Mouse (Mus musculus) forebrain, embryonic 16.5 days (tissue): Measurements from ENCODE around the gene Foxn3. TPM values are rescaled to one million over a fixed set of nuclear protein-coding genes. Genes with fewer than 3 reads are reported as not detected.

ENCODE experiments used
- ATAC-seq: fragments of 200-750 bp; cut with Nextera tagmentation; 2 replicates; pipeline ENCODE4 v1.8.0; 2017; ENCODE audit warnings: mild to moderate bottlenecking, moderate library complexity
- H3K27ac ChIP-seq: fragments of 300-500 bp; sonication (generic); 2 replicates; pipeline ENCODE4 v1.5.1; 2014; ENCODE audit warnings: low read length, control low read depth
- H3K27me3 ChIP-seq: fragments of 300-500 bp; sonication (generic); replicated peaks from 2 replicates; pipeline ENCODE4 v1.6.1; 2014; ENCODE audit warnings: low read length; ENCODE audit not compliant: control insufficient read depth, insufficient read depth
- H3K36me3 ChIP-seq: fragments of 300-500 bp; sonication (generic); 2 replicates; pipeline ENCODE4 v1.6.1; 2014; ENCODE audit not compliant: control insufficient read depth, insufficient read depth
- H3K4me1 ChIP-seq: fragments of 300-500 bp; sonication (generic); replicated peaks from 2 replicates; pipeline ENCODE4 v1.6.1; 2014; ENCODE audit warnings: low read length; ENCODE audit not compliant: control insufficient read depth, insufficient read depth
- H3K4me2 ChIP-seq: fragments of 300-500 bp; sonication (generic); 2 replicates; pipeline ENCODE4 v1.6.1; 2014; ENCODE audit warnings: mild to moderate bottlenecking, low read length, control low read depth
- H3K4me3 ChIP-seq: fragments of 300-500 bp; sonication (generic); replicated peaks from 2 replicates; pipeline ENCODE4 v1.5.1; 2014; ENCODE audit warnings: mild to moderate bottlenecking, low read length, control low read depth
- H3K9ac ChIP-seq: fragments of 300-500 bp; sonication (generic); replicated peaks from 2 replicates; pipeline ENCODE4 v1.6.1; 2014; ENCODE audit warnings: low read depth, low read length, control low read depth
- H3K9me3 ChIP-seq: fragments of 300-500 bp; sonication (generic); 2 replicates; pipeline ENCODE4 v1.6.1; 2016; ENCODE audit warnings: low read length; ENCODE audit not compliant: control insufficient read depth
- WGBS: fragments of 180-500 bp; shearing (Covaris S2); extraction: QIAGEN DNeasy Blood & Tissue Kit; methylation state at CpG from one replicate; pipeline ENCODE4 v1.1.7; 2014; 5-methylcytosine and 5-hydroxymethylcytosine counted together
- polyA plus RNA-seq: library from polyadenylated mRNA; unstranded; fragments of >200 nt; fragmentation: Nextera tagmentation; extraction: Ambion mirVana; gene quantifications from 2 replicates; pipeline ENCODE4 v1.2.1, GENCODE M21; 2015

Foxn3 gene
- 71.0 and 78.0 TPM in 2 replicates for polyA plus RNA-seq

DNA sequence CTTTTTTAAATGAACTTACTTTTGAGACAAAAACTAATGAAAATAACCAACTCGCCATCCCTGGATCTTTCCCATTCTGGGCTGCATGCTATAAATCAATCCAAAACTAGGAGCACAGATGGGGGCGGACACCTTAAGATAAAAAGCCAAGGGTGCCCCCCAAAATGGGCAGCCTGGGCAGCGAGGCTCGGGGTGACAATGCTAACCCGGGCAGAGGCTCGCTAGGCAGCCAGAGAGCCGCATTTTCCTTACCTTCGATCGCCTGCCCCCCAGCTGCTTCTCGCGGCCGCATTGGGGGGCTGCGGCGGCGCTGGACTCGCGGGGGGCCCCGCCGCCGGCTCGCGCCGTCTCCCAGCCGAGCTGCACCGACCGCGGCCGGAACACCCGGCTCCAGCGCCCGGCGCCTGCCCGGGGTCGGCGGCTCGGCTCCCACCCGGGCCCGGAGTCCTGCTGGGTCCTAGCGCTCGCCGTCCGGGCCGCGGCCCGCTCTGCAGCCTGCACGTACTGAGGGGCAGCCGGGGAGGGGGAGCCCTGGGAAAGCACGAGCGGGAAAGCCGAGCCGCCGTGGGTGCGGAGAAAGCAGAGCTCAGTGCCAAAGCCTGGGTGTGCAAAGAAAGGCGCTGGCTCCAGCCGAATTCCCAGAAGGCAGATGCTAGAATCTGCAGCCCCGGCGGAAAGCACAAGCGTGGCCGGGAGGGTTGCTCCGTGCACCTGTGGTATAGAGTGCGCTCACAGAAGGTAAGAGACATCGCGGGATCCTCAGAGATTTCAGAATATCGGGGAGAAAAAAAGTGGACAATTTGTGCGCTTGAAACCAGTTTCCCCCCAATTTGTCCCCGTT, at the start of gene Foxn3:
Gene Foxn3 (minus strand): TSS at position 364 of the 841 bp plus-strand sequence.
- H3K36me3 ChIP-seq, result no peaks in the 10 kb centered on the region
- H3K27me3 ChIP-seq, result no peaks in the 10 kb centered on the region
- peak within 1 kb of the TSS; percentile 87 for H3K27ac ChIP-seq
- H3K9ac ChIP-seq, result peak within 1 kb of the TSS; percentile 79
- peak within 1 kb of the TSS; percentile 70 for H3K4me2 ChIP-seq
- WGBS, result under 1% methylated on average over 66 of the region's 66 CpGs
- H3K4me1 ChIP-seq, result peaks cover 18% of the 10 kb centered on the region
- ATAC-seq, result peak; percentile 95
- peak within 1 kb of the TSS; percentile 78 for H3K4me3 ChIP-seq
- H3K9me3 ChIP-seq, result no peaks in the 10 kb centered on the region

DNA sequence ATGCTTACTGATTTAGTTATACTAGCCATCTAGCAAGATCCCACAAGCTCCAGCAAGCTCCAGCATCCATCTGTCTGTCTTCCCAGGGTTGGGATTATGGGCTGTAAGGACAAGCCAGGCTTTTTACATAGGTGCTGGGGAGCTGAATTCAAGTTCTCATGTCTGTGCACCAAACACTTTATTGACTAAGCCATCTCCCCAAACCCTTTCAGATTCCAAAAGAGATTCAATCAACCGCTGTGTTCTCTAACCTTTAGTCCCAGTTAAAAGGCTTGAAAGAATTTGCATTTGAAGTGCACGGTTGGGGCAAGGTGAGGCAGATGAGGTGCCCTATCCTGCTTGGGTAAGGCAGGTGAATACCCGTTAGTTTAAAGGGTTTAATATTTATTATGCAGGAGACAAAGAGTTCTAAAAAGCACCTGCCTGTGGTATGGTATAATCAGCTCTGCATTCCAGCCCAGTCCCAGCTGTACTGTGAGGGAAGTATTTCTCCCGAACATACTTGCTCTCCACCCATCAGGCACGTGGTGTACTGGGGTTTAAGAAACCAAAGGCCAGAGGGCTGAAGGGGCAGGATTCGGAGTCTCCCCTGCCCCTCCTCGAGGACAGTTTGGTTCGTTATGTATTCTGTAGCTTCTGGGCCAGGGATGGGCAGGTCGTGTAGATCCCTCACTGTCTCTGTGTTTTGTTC, 48.9 kb upstream of the Foxn3 start:
- Histone ChIP-seq H3K4me2 (no peak overlapping the region), H3K27me3 (no peaks in the 10 kb centered on the region), H3K4me3 (no peak overlapping the region), H3K27ac (no peak overlapping the region), H3K9me3 (no peaks in the 10 kb centered on the region), H3K9ac (no peak overlapping the region), H3K36me3 (no peaks in the 10 kb centered on the region), H3K4me1 (no peaks in the 10 kb centered on the region)
- no peak for ATAC-seq
- 39% methylated on average over 9 of the region's 9 CpGs for WGBS

DNA sequence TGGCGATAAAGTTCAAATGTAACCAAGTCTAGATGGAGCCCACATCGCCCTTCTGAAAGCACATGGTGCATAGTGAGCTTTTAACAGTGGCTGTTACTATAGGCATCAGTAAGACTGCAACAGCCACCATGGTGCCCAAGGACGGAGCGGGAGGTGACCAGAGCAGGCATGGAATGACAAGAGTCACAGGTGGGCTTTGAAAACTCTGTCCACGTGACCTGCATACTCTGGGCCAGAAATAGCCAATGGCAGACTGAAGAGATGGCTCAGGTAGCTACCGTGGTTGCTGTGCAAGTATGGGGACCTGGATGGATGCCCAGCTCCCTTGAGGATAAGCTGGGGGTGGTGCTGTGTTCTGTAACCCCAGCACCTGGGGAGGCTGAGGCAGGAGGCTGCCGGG, 47.5 kb upstream of the Foxn3 start:
- Histone ChIP-seq H3K27ac (no peak overlapping the region), H3K4me3 (no peak overlapping the region), H3K4me2 (no peak overlapping the region), H3K27me3 (no peaks in the 10 kb centered on the region), H3K36me3 (no peaks in the 10 kb centered on the region), H3K4me1 (no peaks in the 10 kb centered on the region), H3K9ac (no peak overlapping the region), H3K9me3 (no peaks in the 10 kb centered on the region)
- no peak for ATAC-seq
- WGBS, result 94% methylated on average over 7 of the region's 7 CpGs

DNA sequence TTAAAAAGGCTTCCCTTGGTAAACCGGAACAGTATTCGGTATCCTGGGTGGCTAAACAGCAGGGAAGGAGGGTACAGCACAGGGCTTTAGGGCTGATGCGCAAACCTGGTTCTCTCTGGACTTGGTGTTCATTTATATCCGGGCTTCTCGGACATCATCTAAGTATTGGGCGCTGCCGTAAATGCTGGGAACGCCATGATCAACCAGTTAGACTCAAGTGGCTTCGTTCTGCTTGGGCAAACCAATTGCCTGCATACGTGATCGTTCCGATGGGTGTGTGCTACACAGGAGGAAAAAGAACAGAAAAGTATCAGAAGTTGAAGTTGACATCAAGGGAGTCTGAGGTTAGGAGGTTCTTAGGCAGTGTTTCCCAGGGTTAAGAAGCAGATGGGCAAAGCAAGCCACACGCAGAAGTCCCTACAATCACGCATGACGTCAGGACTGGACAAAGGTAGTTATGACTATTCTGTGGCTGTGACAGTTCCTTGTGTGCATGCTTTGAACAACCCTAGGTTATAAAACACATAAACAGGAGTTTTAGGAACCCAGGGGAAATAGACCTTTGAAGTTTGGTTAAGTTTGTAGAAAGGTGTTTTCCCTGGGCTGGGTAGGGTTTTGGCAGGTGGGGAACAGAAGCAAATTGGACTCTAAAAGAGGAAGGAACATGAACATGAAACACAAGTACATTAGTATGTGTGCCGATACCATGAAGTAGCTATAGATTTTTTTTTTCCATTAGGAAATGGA, 46.9 kb upstream of the Foxn3 start:
- H3K27ac ChIP-seq, result no peak overlapping the region
- H3K4me3 ChIP-seq, result no peak overlapping the region
- no peak overlapping the region for H3K4me2 ChIP-seq
- 92% methylated on average over 16 of the region's 16 CpGs for WGBS
- no peaks in the 10 kb centered on the region for H3K36me3 ChIP-seq
- no peaks in the 10 kb centered on the region for H3K9me3 ChIP-seq
- no peaks in the 10 kb centered on the region for H3K4me1 ChIP-seq
- no peak for ATAC-seq
- no peaks in the 10 kb centered on the region for H3K27me3 ChIP-seq
- H3K9ac ChIP-seq, result no peak overlapping the region

DNA sequence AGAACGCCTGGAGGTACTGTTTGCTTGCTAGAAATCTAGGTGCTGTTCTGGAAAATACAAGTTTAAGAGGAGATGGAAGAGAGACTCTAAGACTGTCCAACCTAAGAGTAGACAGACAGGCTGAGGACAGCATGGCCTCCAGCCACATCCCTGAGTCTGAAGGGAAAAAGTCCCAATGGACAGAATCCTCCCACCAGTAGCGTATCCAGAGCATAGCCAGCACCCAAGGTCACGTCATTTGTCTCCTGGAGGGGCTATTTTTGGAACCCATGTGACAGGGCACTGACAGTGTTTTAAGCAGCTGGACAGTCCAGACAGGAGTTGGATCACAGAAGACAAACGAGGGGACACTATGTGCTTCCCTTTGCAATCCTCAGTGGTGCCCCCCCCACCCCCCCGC, 46.3 kb upstream of the Foxn3 start:
- Histone ChIP-seq H3K27me3 (no peaks in the 10 kb centered on the region), H3K4me1 (no peaks in the 10 kb centered on the region), H3K4me3 (no peak overlapping the region), H3K9me3 (no peaks in the 10 kb centered on the region), H3K9ac (no peak overlapping the region), H3K27ac (no peak overlapping the region), H3K4me2 (no peak overlapping the region), H3K36me3 (no peaks in the 10 kb centered on the region)
- ATAC-seq, result no peak
- WGBS, result 91% methylated on average over 5 of the region's 5 CpGs

DNA sequence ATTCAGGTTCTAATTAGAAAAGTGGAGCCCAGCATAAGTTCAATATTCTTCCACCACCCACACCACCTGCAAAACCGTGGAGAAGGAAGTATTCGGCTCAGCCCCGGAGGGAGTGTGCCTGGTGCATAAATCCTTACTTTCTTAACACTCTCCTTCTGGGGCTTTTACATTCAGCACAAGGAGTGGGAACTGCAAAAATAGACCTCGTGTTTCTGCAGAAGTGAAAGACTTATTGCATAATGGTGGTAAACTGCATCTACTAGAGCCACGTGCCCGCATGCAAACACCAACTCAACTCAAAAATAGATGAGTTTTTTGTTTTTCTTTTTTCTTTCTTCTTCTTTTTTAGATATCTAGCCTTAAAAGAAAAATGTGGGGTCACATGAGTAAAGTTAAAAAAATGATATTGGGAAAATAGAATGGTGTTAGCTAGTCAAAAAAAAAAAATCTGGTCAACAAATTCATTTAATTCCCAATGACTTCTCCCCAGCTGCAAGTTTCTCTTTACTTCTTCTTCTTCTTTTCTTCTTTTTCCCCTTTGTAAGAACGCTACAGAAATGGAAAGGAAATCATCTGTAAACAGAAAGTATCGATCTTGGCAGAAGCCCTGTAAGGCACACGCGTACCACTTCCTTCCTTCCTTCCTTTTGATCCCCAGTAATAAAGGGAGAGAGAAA, 45.0 kb upstream of the Foxn3 start:
- ATAC-seq, result no peak
- Histone ChIP-seq H3K36me3 (no peaks in the 10 kb centered on the region), H3K9ac (no peak overlapping the region), H3K9me3 (no peaks in the 10 kb centered on the region), H3K4me2 (no peak overlapping the region), H3K27me3 (no peaks in the 10 kb centered on the region), H3K4me1 (peaks cover 5% of the 10 kb centered on the region; the same call in 1 of the 2 replicates), H3K4me3 (no peak overlapping the region), H3K27ac (no peak overlapping the region)
- 91% methylated on average over 10 of the region's 10 CpGs for WGBS

DNA sequence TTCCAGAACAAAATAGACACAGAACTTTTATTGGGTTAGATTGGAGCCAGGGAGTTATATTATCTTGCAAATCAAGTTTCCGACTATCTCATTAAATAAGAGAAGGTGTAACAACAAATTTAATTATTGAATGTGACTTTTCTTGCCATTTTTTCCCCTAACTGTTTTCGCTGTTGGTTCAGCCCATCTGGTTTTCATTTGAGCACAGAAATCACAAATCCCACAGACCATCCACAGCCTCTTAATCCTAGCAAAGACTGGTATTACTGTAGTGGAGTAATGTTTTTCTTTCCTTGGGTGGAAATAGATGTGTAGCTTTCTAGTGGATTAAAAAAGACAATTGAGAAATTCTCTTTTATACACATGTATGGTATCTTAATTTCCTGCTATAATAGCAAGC, 40.0 kb upstream of the Foxn3 start:
- H3K27me3 ChIP-seq, result no peaks in the 10 kb centered on the region
- no peak overlapping the region for H3K27ac ChIP-seq
- peaks cover 5% of the 10 kb centered on the region for H3K4me1 ChIP-seq
- H3K9me3 ChIP-seq, result no peaks in the 10 kb centered on the region
- H3K9ac ChIP-seq, result no peak overlapping the region
- no peaks in the 10 kb centered on the region for H3K36me3 ChIP-seq
- H3K4me3 ChIP-seq, result no peak overlapping the region
- no peak for ATAC-seq
- WGBS, result 60% methylated on average over 2 of the region's 2 CpGs
- H3K4me2 ChIP-seq, result no peak overlapping the region

DNA sequence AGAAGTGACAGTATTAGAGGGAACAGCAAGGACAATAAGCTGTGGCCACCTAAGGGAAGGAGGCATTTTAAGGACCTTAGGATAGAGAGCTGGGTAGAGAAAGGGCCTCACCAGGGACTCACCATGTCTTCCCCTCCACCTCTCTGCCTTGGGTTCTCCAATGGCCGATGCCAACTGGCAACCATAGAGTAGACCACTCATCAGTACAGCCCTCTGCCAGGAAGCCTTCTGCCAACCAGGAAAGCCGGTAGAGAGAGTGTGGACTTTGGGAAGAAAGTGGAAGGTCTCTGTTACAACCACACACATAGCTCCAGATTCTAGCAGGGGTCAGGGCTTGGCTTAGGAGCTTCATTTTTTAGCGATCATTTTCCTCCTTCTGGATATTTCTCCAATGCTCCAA, 38.5 kb upstream of the Foxn3 start:
- Histone ChIP-seq H3K4me3 (no peak overlapping the region), H3K4me1 (peaks cover 5% of the 10 kb centered on the region), H3K9me3 (no peaks in the 10 kb centered on the region), H3K4me2 (no peak overlapping the region), H3K27ac (no peak overlapping the region), H3K36me3 (no peaks in the 10 kb centered on the region), H3K27me3 (no peaks in the 10 kb centered on the region), H3K9ac (no peak overlapping the region)
- 97% methylated on average over 3 of the region's 3 CpGs for WGBS
- no peak for ATAC-seq

DNA sequence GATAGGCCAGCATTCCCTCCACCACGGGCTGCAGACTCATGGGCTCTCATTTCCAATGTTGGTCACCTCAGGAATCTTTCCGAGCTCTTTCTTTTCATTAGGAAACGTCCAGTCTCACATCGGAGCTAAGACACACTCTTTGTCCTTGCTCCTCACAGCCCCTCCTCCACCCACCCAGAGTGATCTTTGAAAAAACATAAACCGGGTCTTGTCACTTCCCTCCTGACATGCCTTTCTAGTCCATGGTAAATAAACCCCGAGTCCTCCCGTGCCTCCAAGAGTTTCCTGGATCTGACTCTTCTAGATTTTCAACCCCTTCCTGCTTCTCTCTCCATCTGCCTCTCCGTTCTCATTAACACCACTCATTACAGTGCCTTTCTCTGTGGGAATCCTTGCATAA, 38.0 kb upstream of the Foxn3 start:
- no peak overlapping the region for H3K27ac ChIP-seq
- 60% methylated on average over 8 of the region's 8 CpGs for WGBS
- H3K4me3 ChIP-seq, result no peak overlapping the region
- no peak overlapping the region for H3K4me2 ChIP-seq
- no peaks in the 10 kb centered on the region for H3K36me3 ChIP-seq
- no peaks in the 10 kb centered on the region for H3K27me3 ChIP-seq
- H3K4me1 ChIP-seq, result peaks cover 5% of the 10 kb centered on the region
- H3K9me3 ChIP-seq, result no peaks in the 10 kb centered on the region
- no peak for ATAC-seq
- H3K9ac ChIP-seq, result no peak overlapping the region
